Mouse (Mus musculus): Measurements from ENCODE around the gene Tmc3.

The Tmc3 gene

GRCm38 (mm10) chr7:83668724-83669123 lies 84.0 kb downstream of the Tmc3 start:
- WGBS: 4% methylated on average over 1 of the region's 1 CpGs

GRCm38 (mm10) chr7:83671573-83671972 lies 86.8 kb downstream of the Tmc3 start:
- WGBS: 93% methylated on average over 6 of the region's 6 CpGs
